ENCODE assay signal across 24 mouse cellular contexts in the genomic region with DNA sequence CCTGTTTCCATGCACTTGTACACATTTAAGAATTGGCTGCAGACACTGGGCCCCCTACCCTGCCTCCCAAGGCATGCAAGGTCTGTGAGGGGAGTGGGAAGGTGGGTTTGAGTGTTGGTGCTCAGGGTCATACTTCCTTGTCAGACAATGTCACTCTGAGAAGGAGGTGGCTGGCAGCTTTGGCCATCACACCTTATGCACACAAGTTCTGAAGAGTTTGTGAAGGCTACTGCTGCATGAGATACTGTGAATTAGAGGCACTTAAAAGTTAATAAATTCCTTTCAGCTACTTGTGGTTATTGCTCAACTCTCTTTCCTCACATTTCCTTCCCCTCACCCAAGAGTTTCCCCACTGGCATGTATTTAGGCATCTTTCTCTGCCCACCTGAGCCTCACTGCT. TPM values are rescaled to one million over a fixed set of nuclear protein-coding genes. Genes with fewer than 3 reads are reported as not detected.
"Had no signal": no experiment of that assay in that cellular context is flagged by ENCODE, and none has a peak within 500 bp of the region (broad histone marks: within the 10 kb centered on the region; RNA-seq: fewer than 3 reads in every experiment).

No protein-coding gene starts in this region.

- ATAC-seq: intestine, postnatal 0 days; midbrain, embryonic 15.5 days had no signal

- H3K27me3 ChIP-seq: liver, embryonic 13.5 days; midbrain, embryonic 12.5 days; midbrain, embryonic 15.5 days; neural tube, embryonic 12.5 days; neural tube, embryonic 15.5 days had no signal

- H3K4me2 ChIP-seq: liver, embryonic 13.5 days; midbrain, embryonic 12.5 days; midbrain, embryonic 15.5 days; neural tube, embryonic 12.5 days; neural tube, embryonic 15.5 days had no signal

- DNase-seq: kidney, adult 2 months; kidney, postnatal 10 days; kidney, postnatal 36 days; liver, embryonic 13.5 days; thymus, adult 18-20 months; thymus, postnatal 36 days had no signal

- H3K9me3 ChIP-seq: liver, embryonic 13.5 days; midbrain, embryonic 12.5 days; midbrain, embryonic 15.5 days; neural tube, embryonic 12.5 days; neural tube, embryonic 15.5 days had no signal

- H3K27ac ChIP-seq: liver, embryonic 13.5 days; macrophage; midbrain, embryonic 12.5 days; midbrain, embryonic 15.5 days; neural tube, embryonic 12.5 days; neural tube, embryonic 15.5 days had no signal

- H3K4me3 ChIP-seq: liver, embryonic 13.5 days; midbrain, embryonic 12.5 days; midbrain, embryonic 15.5 days; neural tube, embryonic 12.5 days; neural tube, embryonic 15.5 days had no signal

- H3K36me3 ChIP-seq: liver, embryonic 13.5 days; midbrain, embryonic 12.5 days; midbrain, embryonic 15.5 days; neural tube, embryonic 12.5 days; neural tube, embryonic 15.5 days had no signal

- H3K9ac ChIP-seq: liver, embryonic 13.5 days; midbrain, embryonic 12.5 days; midbrain, embryonic 15.5 days; neural tube, embryonic 12.5 days; neural tube, embryonic 15.5 days had no signal

- H3K4me1 ChIP-seq: liver, embryonic 13.5 days; midbrain, embryonic 12.5 days; midbrain, embryonic 15.5 days; neural tube, embryonic 12.5 days; neural tube, embryonic 15.5 days had no signal

RNA-seq across cellular contexts. Expression of gene Cnga2, which starts 18.3 kb away (rescaled TPM):
- total RNA-seq: layer of hippocampus, postnatal 25 days; liver, adult 2 months; megakaryocyte, adult 5-6 weeks had no signal
- polyA plus RNA-seq: intestine, postnatal 0 days; kidney, adult 2 months; liver, adult 2 months; macrophage; midbrain, embryonic 12.5 days; small intestine, adult 2 months; spleen, adult 2 months had no signal

RNA-seq across cellular contexts. Expression of gene Fate1, which starts 37.1 kb away (rescaled TPM):
- total RNA-seq: layer of hippocampus, postnatal 25 days; left cerebral cortex, postnatal 25 days; liver, adult 2 months; megakaryocyte, adult 5-6 weeks had no signal
- polyA plus RNA-seq: intestine, embryonic 14.5 days; intestine, postnatal 0 days; kidney, adult 2 months; kidney, embryonic 14.5 days; limb, embryonic 11.5 days; liver, adult 2 months; liver, embryonic 13.5 days; liver, embryonic 16.5 days; macrophage; midbrain, embryonic 12.5 days; neural tube, embryonic 12.5 days; small intestine, adult 2 months; spleen, adult 2 months; stomach, embryonic 16.5 days; testis, adult 2 months had no signal

RNA-seq across cellular contexts. Expression of gene Prrg3, which starts 47.5 kb away (rescaled TPM):
- total RNA-seq: megakaryocyte, adult 5-6 weeks had no signal
- polyA plus RNA-seq: macrophage had no signal
